Mouse (Mus musculus) WW6 (cell line): ENCODE results near the gene Tchp.

ENCODE experiments used
- DNase-seq: peaks from one replicate; pipeline ENCODE4 v3.0.0-alpha.2; 2013; ENCODE audit warnings: low read depth, low spot score

The Tchp gene

GRCm38 (mm10) chr5:114696939-114697338, 10.6 kb upstream of the Tchp start:
- DNase-seq: peak; percentile 67

- DNase-seq: no peak
These were observed 9.4 kb upstream of the Tchp start for GRCm38 (mm10) chr5:114698044-114698746.

GRCm38 (mm10) chr5:114699015-114699414, 8.5 kb upstream of the Tchp start:
- DNase-seq: no peak

GRCm38 (mm10) chr5:114702403-114703392, 4.9 kb upstream of the Tchp start:
- DNase-seq: no peak

GRCm38 (mm10) chr5:114708491-114708890, 931 bp downstream of the Tchp start:
- DNase-seq: no peak

- DNase-seq: no peak
These were observed 1.8 kb downstream of the Tchp start for GRCm38 (mm10) chr5:114709357-114709756.

- no peak for DNase-seq
These were observed 7.0 kb downstream of the Tchp start for GRCm38 (mm10) chr5:114714551-114714950.

- DNase-seq: no peak
These were observed 9.7 kb downstream of the Tchp start for GRCm38 (mm10) chr5:114717292-114717691.

- no peak for DNase-seq
These were observed 10.4 kb downstream of the Tchp start for GRCm38 (mm10) chr5:114717937-114718336.

GRCm38 (mm10) chr5:114718483-114718882, 10.9 kb downstream of the Tchp start:
- DNase-seq: no peak

GRCm38 (mm10) chr5:114719003-114719927, 11.7 kb downstream of the Tchp start:
- no peak for DNase-seq

GRCm38 (mm10) chr5:114719928-114720270, 12.3 kb downstream of the Tchp start:
- DNase-seq: no peak

- no peak for DNase-seq
These were observed 13.2 kb downstream of the Tchp start for GRCm38 (mm10) chr5:114720784-114721183.

- no peak for DNase-seq
These were observed 14.4 kb downstream of the Tchp start for GRCm38 (mm10) chr5:114721969-114722368.

GRCm38 (mm10) chr5:114722846-114723245, 15.3 kb downstream of the Tchp start:
- no peak for DNase-seq

- DNase-seq: no peak
These were observed 20.6 kb downstream of the Tchp start for GRCm38 (mm10) chr5:114728160-114728559.

- no peak for DNase-seq
These were observed 22.6 kb downstream of the Tchp start for GRCm38 (mm10) chr5:114730129-114730528.

- no peak for DNase-seq
These were observed 23.9 kb downstream of the Tchp start for GRCm38 (mm10) chr5:114731498-114731897.

- DNase-seq: no peak
These were observed 24.4 kb downstream of the Tchp start for GRCm38 (mm10) chr5:114731969-114732368.

- no peak for DNase-seq
These were observed 26.0 kb downstream of the Tchp start for GRCm38 (mm10) chr5:114733606-114734005.

- no peak for DNase-seq
These were observed 29.7 kb downstream of the Tchp start for GRCm38 (mm10) chr5:114737090-114737887.
